Mouse (Mus musculus): ENCODE measurements around the gene Ldlrad3. TPM values are rescaled to one million over a fixed set of nuclear protein-coding genes. Genes with fewer than 3 reads are reported as not detected.

Gene Ldlrad3
- polyA plus RNA-seq, 1 experiment from 2014 or later, result 30.7 TPM

GRCm38 (mm10) chr2:102141199-102141598 lies 45.0 kb downstream of the Ldlrad3 start:
- Histone ChIP-seq H3K4me1 (peaks cover 44% of the 10 kb centered on the region), H3K9ac (replicated peaks) (no peak overlapping the region), H3K27me3 (replicated peaks) (no peaks in the 10 kb centered on the region), H3K27ac (replicated peaks) (no peak overlapping the region), H3K4me3 (replicated peaks) (no peak overlapping the region), H3K4me2 (no peak overlapping the region), H3K9me3 (replicated peaks) (no peaks in the 10 kb centered on the region), H3K36me3 (no peaks in the 10 kb centered on the region)
- WGBS, result 69% methylated on average over 2 of the region's 2 CpGs
- ATAC-seq (ENCODE audit: low FRiP score), result no peak

- Histone ChIP-seq H3K4me1 (peaks cover 63% of the 10 kb centered on the region), H3K27ac (replicated peaks) (0 out of 2 replicates have a peak overlapping the region, but pooled peaks have one; percentile 18), H3K36me3 (no peaks in the 10 kb centered on the region), H3K9me3 (replicated peaks) (no peaks in the 10 kb centered on the region), H3K27me3 (replicated peaks) (no peaks in the 10 kb centered on the region), H3K4me3 (replicated peaks) (no peak overlapping the region), H3K4me2 (peak overlapping the region; percentile 15; the same call in 1 of the 2 replicates), H3K9ac (replicated peaks) (no peak overlapping the region)
- 18% methylated on average over 6 of the region's 6 CpGs for WGBS
- no peak for ATAC-seq (ENCODE audit: low FRiP score)
Observed at GRCm38 (mm10) chr2:102137922-102138321, 48.3 kb downstream of the Ldlrad3 start.

GRCm38 (mm10) chr2:102136184-102136583 lies 50.0 kb downstream of the Ldlrad3 start:
- 85% methylated on average over 3 of the region's 3 CpGs for WGBS

GRCm38 (mm10) chr2:102134510-102135262 lies 51.5 kb downstream of the Ldlrad3 start:
- Histone ChIP-seq H3K27ac (replicated peaks) (peak overlapping the region; percentile 58; the same call in 1 of the 2 replicates), H3K9ac (replicated peaks) (no peak overlapping the region), H3K27me3 (replicated peaks) (no peaks in the 10 kb centered on the region), H3K4me3 (replicated peaks) (no peak overlapping the region), H3K9me3 (replicated peaks) (no peaks in the 10 kb centered on the region), H3K4me2 (no peak overlapping the region), H3K36me3 (no peaks in the 10 kb centered on the region), H3K4me1 (peaks cover 63% of the 10 kb centered on the region)
- WGBS, result 45% methylated on average over 9 of the region's 9 CpGs
- peak; percentile 48; the same call in 1 of the 2 replicates for ATAC-seq (ENCODE audit: low FRiP score)

More at GRCm38 (mm10) chr2:102136184-102136583, 50.0 kb downstream of the Ldlrad3 start:
- no peaks in the 10 kb centered on the region for H3K9me3 ChIP-seq (replicated peaks)
- no peak overlapping the region for H3K9ac ChIP-seq (replicated peaks)
- H3K4me3 ChIP-seq (replicated peaks), result no peak overlapping the region
- H3K27ac ChIP-seq (replicated peaks), result no peak overlapping the region
- H3K4me1 ChIP-seq, result peaks cover 62% of the 10 kb centered on the region
- H3K36me3 ChIP-seq, result no peaks in the 10 kb centered on the region
- ATAC-seq (ENCODE audit: low FRiP score), result no peak
- H3K27me3 ChIP-seq (replicated peaks), result no peaks in the 10 kb centered on the region
- no peak overlapping the region for H3K4me2 ChIP-seq

- Histone ChIP-seq H3K9ac (replicated peaks) (no peak overlapping the region), H3K4me3 (replicated peaks) (no peak overlapping the region), H3K9me3 (replicated peaks) (no peaks in the 10 kb centered on the region), H3K27ac (replicated peaks) (0 out of 2 replicates have a peak overlapping the region, but pooled peaks have one; percentile 39), H3K27me3 (replicated peaks) (no peaks in the 10 kb centered on the region), H3K36me3 (no peaks in the 10 kb centered on the region), H3K4me2 (no peak overlapping the region), H3K4me1 (peaks cover 61% of the 10 kb centered on the region)
- ATAC-seq (ENCODE audit: low FRiP score), result no peak
- WGBS, result 58% methylated on average over 10 of the region's 10 CpGs
Observed at GRCm38 (mm10) chr2:102132945-102133558, 53.1 kb downstream of the Ldlrad3 start.

- Histone ChIP-seq H3K27ac (replicated peaks) (0 out of 2 replicates have a peak overlapping the region, but pooled peaks have one; percentile 10), H3K4me1 (peaks cover 39% of the 10 kb centered on the region), H3K36me3 (no peaks in the 10 kb centered on the region), H3K4me2 (no peak overlapping the region), H3K27me3 (replicated peaks) (no peaks in the 10 kb centered on the region), H3K9ac (replicated peaks) (no peak overlapping the region), H3K4me3 (replicated peaks) (no peak overlapping the region), H3K9me3 (replicated peaks) (no peaks in the 10 kb centered on the region)
- ATAC-seq (ENCODE audit: low FRiP score), result peak; percentile 9; the same call in 1 of the 2 replicates
- 73% methylated on average over 8 of the region's 8 CpGs for WGBS
Observed at GRCm38 (mm10) chr2:102130198-102130845, 55.9 kb downstream of the Ldlrad3 start.

GRCm38 (mm10) chr2:102129235-102129634 lies 57.0 kb downstream of the Ldlrad3 start:
- Histone ChIP-seq H3K4me3 (replicated peaks) (no peak overlapping the region), H3K27ac (replicated peaks) (no peak overlapping the region), H3K27me3 (replicated peaks) (no peaks in the 10 kb centered on the region), H3K4me2 (no peak overlapping the region), H3K9ac (replicated peaks) (no peak overlapping the region), H3K4me1 (peaks cover 32% of the 10 kb centered on the region), H3K36me3 (no peaks in the 10 kb centered on the region), H3K9me3 (replicated peaks) (no peaks in the 10 kb centered on the region)
- ATAC-seq (ENCODE audit: low FRiP score), result no peak
- WGBS, result 86% methylated on average over 4 of the region's 4 CpGs

GRCm38 (mm10) chr2:102128500-102129030 lies 57.6 kb downstream of the Ldlrad3 start:
- 52% methylated on average over 14 of the region's 14 CpGs for WGBS
- H3K27ac ChIP-seq (replicated peaks), result 0 out of 2 replicates have a peak overlapping the region, but pooled peaks have one; percentile 14
- H3K4me3 ChIP-seq (replicated peaks), result no peak overlapping the region
- H3K36me3 ChIP-seq, result no peaks in the 10 kb centered on the region
- no peaks in the 10 kb centered on the region for H3K9me3 ChIP-seq (replicated peaks)
- H3K4me1 ChIP-seq, result peaks cover 29% of the 10 kb centered on the region
- H3K9ac ChIP-seq (replicated peaks), result no peak overlapping the region
- no peak overlapping the region for H3K4me2 ChIP-seq
- H3K27me3 ChIP-seq (replicated peaks), result no peaks in the 10 kb centered on the region
- no peak for ATAC-seq (ENCODE audit: low FRiP score)

- Histone ChIP-seq H3K4me3 (replicated peaks) (no peak overlapping the region), H3K36me3 (no peaks in the 10 kb centered on the region), H3K27ac (replicated peaks) (no peak overlapping the region), H3K4me1 (peaks cover 24% of the 10 kb centered on the region), H3K9me3 (replicated peaks) (no peaks in the 10 kb centered on the region), H3K4me2 (no peak overlapping the region), H3K9ac (replicated peaks) (no peak overlapping the region), H3K27me3 (replicated peaks) (no peaks in the 10 kb centered on the region)
- ATAC-seq (ENCODE audit: low FRiP score), result no peak
- 75% methylated on average over 8 of the region's 8 CpGs for WGBS
Observed at GRCm38 (mm10) chr2:102127791-102128387, 58.3 kb downstream of the Ldlrad3 start.

GRCm38 (mm10) chr2:102127221-102127620 lies 59.0 kb downstream of the Ldlrad3 start:
- Histone ChIP-seq H3K36me3 (no peaks in the 10 kb centered on the region), H3K27me3 (replicated peaks) (no peaks in the 10 kb centered on the region), H3K4me3 (replicated peaks) (no peak overlapping the region), H3K27ac (replicated peaks) (no peak overlapping the region), H3K4me2 (no peak overlapping the region), H3K4me1 (peaks cover 19% of the 10 kb centered on the region), H3K9ac (replicated peaks) (no peak overlapping the region), H3K9me3 (replicated peaks) (no peaks in the 10 kb centered on the region)
- ATAC-seq (ENCODE audit: low FRiP score), result no peak
- 84% methylated on average over 9 of the region's 9 CpGs for WGBS

GRCm38 (mm10) chr2:102126076-102126475 lies 60.1 kb downstream of the Ldlrad3 start:
- WGBS, result 87% methylated on average over 7 of the region's 7 CpGs
- H3K9me3 ChIP-seq (replicated peaks), result no peaks in the 10 kb centered on the region
- H3K27me3 ChIP-seq (replicated peaks), result no peaks in the 10 kb centered on the region
- H3K9ac ChIP-seq (replicated peaks), result no peak overlapping the region
- H3K4me2 ChIP-seq, result no peak overlapping the region
- ATAC-seq (ENCODE audit: low FRiP score), result no peak
- H3K4me1 ChIP-seq, result peaks cover 28% of the 10 kb centered on the region
- H3K27ac ChIP-seq (replicated peaks), result no peak overlapping the region
- no peaks in the 10 kb centered on the region for H3K36me3 ChIP-seq
- H3K4me3 ChIP-seq (replicated peaks), result no peak overlapping the region

Data from neural tube, embryonic 15.5 days (tissue).